Mouse (Mus musculus) kidney, adult 2 months (tissue): ENCODE data around the gene Dock2.

Experiments
- CTCF ChIP-seq: fragments of 200-500 bp; conservative IDR thresholded peaks from 2 replicates; pipeline ENCODE4 v1.5.1; 2011; ENCODE audit warnings: low read depth, mild to moderate bottlenecking, control low read depth, low read length, moderate library complexity, mixed read lengths; ENCODE audit not compliant: insufficient read depth, insufficient read length
- POLR2A ChIP-seq: fragments of 200-500 bp; IDR thresholded peaks from one replicate; pipeline ENCODE4 v1.6.1; 2011; ENCODE audit warnings: low read depth, low read length, control low read depth

DNA sequence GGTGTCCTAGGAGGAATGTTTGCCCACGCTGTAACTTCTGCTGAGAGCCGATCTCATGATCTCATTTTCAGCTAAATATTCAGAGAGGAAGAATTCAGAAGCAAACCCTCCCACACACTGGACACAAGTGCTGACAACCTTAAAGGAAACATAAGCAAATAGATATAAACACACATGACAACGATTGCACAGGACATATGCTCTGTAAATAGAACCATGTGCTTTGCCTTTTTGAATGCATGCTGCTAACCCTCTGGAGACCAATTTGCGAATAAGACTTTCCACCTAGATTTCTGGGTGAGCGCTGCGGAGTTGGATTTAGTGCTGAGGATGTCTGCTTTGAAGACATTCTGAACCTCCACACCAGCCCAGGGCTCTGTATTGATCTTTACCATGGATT, 79.8 kb downstream of the Dock2 start:
- no peak for TF ChIP-seq CTCF
- no peak for TF ChIP-seq POLR2A
